Mouse (Mus musculus) right cerebral cortex, postnatal 4 days (tissue): ENCODE results near the gene Wipf1.
A peak's percentile ranks its signal among the peaks of the same experiment; 100 is the strongest.

Experiments
- DNase-seq: peaks from one replicate; pipeline ENCODE4 v3.0.0-alpha.2; 2022

The Wipf1 gene

GRCm38 (mm10) chr2:73502863-73503429 lies 26.6 kb downstream of the Wipf1 start:
- DNase-seq = no peak

- no peak for DNase-seq
Observed at GRCm38 (mm10) chr2:73500864-73501263, 28.7 kb downstream of the Wipf1 start.

- DNase-seq = no peak
Observed at GRCm38 (mm10) chr2:73498322-73498721, 31.2 kb downstream of the Wipf1 start.

GRCm38 (mm10) chr2:73497572-73497971 lies 32.0 kb downstream of the Wipf1 start:
- no peak for DNase-seq

GRCm38 (mm10) chr2:73496944-73497343 lies 32.6 kb downstream of the Wipf1 start:
- DNase-seq = no peak

- DNase-seq = no peak
Observed at GRCm38 (mm10) chr2:73496329-73496685, 33.2 kb downstream of the Wipf1 start.

- DNase-seq = no peak
Observed at GRCm38 (mm10) chr2:73495617-73496328, 33.8 kb downstream of the Wipf1 start.

- DNase-seq = no peak
Observed at GRCm38 (mm10) chr2:73493517-73493916, 36.0 kb downstream of the Wipf1 start.

- peak; percentile 13 for DNase-seq
Observed at GRCm38 (mm10) chr2:73491442-73492241, 37.9 kb downstream of the Wipf1 start.

- no peak for DNase-seq
Observed at GRCm38 (mm10) chr2:73490466-73490865, 39.1 kb downstream of the Wipf1 start.

- no peak for DNase-seq
Observed at GRCm38 (mm10) chr2:73486120-73486601, 43.4 kb downstream of the Wipf1 start.

- no peak for DNase-seq
Observed at GRCm38 (mm10) chr2:73485236-73486119, 44.1 kb downstream of the Wipf1 start.

GRCm38 (mm10) chr2:73484561-73485235 lies 44.8 kb downstream of the Wipf1 start:
- no peak for DNase-seq

- DNase-seq = no peak
Observed at GRCm38 (mm10) chr2:73478805-73479204, 50.7 kb downstream of the Wipf1 start.

GRCm38 (mm10) chr2:73477501-73477900 lies 52.0 kb downstream of the Wipf1 start:
- no peak for DNase-seq

GRCm38 (mm10) chr2:73475519-73475918 lies 54.0 kb downstream of the Wipf1 start:
- DNase-seq = no peak

GRCm38 (mm10) chr2:73472130-73472529 lies 57.4 kb downstream of the Wipf1 start:
- no peak for DNase-seq

- no peak for DNase-seq
Observed at GRCm38 (mm10) chr2:73470146-73470630, 59.3 kb downstream of the Wipf1 start.

- no peak for DNase-seq
Observed at GRCm38 (mm10) chr2:73469552-73469951, 60.0 kb downstream of the Wipf1 start.

- DNase-seq = no peak
Observed at GRCm38 (mm10) chr2:73468993-73469392, 60.5 kb downstream of the Wipf1 start.

- DNase-seq = no peak
Observed at GRCm38 (mm10) chr2:73467071-73467851, 62.3 kb downstream of the Wipf1 start.
